Mouse (Mus musculus) liver, adult 2 months (tissue): ENCODE data around the gene Fbrs.
"Not testable (repeated sequence)": the region's sequence is repeated elsewhere in the genome, so short reads cannot be mapped to it uniquely, and the experiment has no call there.

Experiments
- CTCF ChIP-seq: fragments of 200-500 bp; IDR thresholded peaks from 2 replicates; pipeline ENCODE4 v1.5.1; 2011; ENCODE audit warnings: low read depth, low read length, control low read depth
- POLR2A ChIP-seq: fragments of 200-500 bp; IDR thresholded peaks from 2 replicates; pipeline ENCODE4 v1.6.1; 2011; ENCODE audit warnings: low read length, control low read depth; ENCODE audit not compliant: insufficient read depth; ENCODE audit errors: extremely low read depth

DNA sequence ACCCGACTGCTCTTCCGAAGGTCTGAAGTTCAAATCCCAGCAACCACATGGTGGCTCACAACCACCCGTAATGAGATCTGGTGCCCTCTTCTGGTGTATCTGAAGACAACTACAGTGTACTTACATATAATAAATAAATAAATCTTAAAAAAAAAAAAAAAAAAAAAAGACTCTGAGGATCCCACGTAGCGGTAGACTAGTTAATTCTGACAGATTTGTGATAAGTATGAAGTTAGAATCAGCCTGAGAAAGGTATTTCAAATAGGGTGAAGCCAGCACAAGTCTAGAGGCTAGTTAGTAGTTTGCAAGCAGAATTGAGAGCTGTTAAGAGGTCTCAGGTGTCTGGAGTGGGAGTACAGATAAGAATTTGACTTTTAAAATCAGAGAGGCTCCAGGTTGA lies 9.4 kb downstream of the Fbrs start:
- not testable (repeated sequence) for TF ChIP-seq CTCF, POLR2A
